Mouse (Mus musculus) MEL (cell line): ENCODE measurements around the gene Xndc1. TPM values are rescaled to one million over a fixed set of nuclear protein-coding genes. Genes with fewer than 3 reads are reported as not detected.

Experiments
- DNase-seq: peaks from one replicate; pipeline ENCODE4 v3.0.0; 2011; ENCODE audit warnings: low read depth, low spot score
- H3K27ac ChIP-seq: 2 replicates; pipeline ENCODE4 v1.5.1; 2012; ENCODE audit warnings: low read depth, mild to moderate bottlenecking, control low read depth, low read length, moderate library complexity; ENCODE audit not compliant: control insufficient read depth
- H3K27me3 ChIP-seq, 2 experiments: fragments of 150-350 bp in 1 of 2; sonication (generic) in 1 of 2; 2 replicates each; pipeline ENCODE4 v1.6.1; 2012; ENCODE audit warnings: low read length in 2 of 2, mild to moderate bottlenecking in 2 of 2, improper control_type of control experiment in 1 of 2, moderate library complexity in 1 of 2; ENCODE audit not compliant: insufficient read depth in 2 of 2, control insufficient read depth in 1 of 2
- H3K36me3 ChIP-seq, 2 experiments: 2 replicates each; pipeline ENCODE4 v1.6.1; 2012 to 2014; ENCODE audit warnings: low read length in 2 of 2, improper control_type of control experiment in 1 of 2, inconsistent platforms in 1 of 2, mild to moderate bottlenecking in 1 of 2; ENCODE audit not compliant: insufficient read depth in 2 of 2, control insufficient read depth in 1 of 2
- H3K4me1 ChIP-seq, 2 experiments: fragments of 150-350 bp in 1 of 2; sonication (generic) in 1 of 2; 2 replicates each; pipeline ENCODE4 v1.6.1; 2012; ENCODE audit warnings: low read length in 2 of 2, improper control_type of control experiment in 1 of 2, mild to moderate bottlenecking in 1 of 2; ENCODE audit not compliant: insufficient read depth in 2 of 2, control insufficient read depth in 1 of 2
- H3K4me3 ChIP-seq, 2 experiments: fragments of 150-350 bp in 1 of 2; sonication (generic) in 1 of 2; 2 replicates each; pipeline ENCODE4 v1.5.1; 2012; ENCODE audit warnings: low read depth in 2 of 2, low read length in 2 of 2, mild to moderate bottlenecking in 2 of 2, moderate library complexity in 2 of 2, control low read depth in 1 of 2, improper control_type of control experiment in 1 of 2; ENCODE audit not compliant: control insufficient read depth in 1 of 2, insufficient read depth in 1 of 2
- H3K79me2 ChIP-seq: 2 replicates; pipeline ENCODE4 v1.6.1; 2012; ENCODE audit warnings: mild to moderate bottlenecking, low read length, moderate library complexity; ENCODE audit not compliant: control insufficient read depth, poor library complexity, insufficient read depth
- H3K9ac ChIP-seq: 2 replicates; pipeline ENCODE4 v1.6.1; 2012; ENCODE audit warnings: low read depth, mild to moderate bottlenecking, control low read depth, low read length, moderate library complexity; ENCODE audit not compliant: control insufficient read depth, poor library complexity, severe bottlenecking
- H3K9me3 ChIP-seq: fragments of 150-350 bp; sonication (generic); replicated peaks from 2 replicates; pipeline ENCODE4 v1.6.1; 2012; ENCODE audit warnings: mild to moderate bottlenecking, low read length, improper control_type of control experiment, moderate library complexity; ENCODE audit not compliant: insufficient read depth
- BHLHE40 ChIP-seq: IDR thresholded peaks from 2 replicates; pipeline ENCODE4 v1.6.1; 2012; ENCODE audit warnings: low read depth, mild to moderate bottlenecking, inconsistent platforms, low read length, improper control_type of control experiment, borderline replicate concordance
- CHD1 ChIP-seq: IDR thresholded peaks from 2 replicates; pipeline ENCODE4 v1.6.1; 2012; ENCODE audit warnings: low read depth, mild to moderate bottlenecking, inconsistent platforms, low read length, improper control_type of control experiment
- CTCF ChIP-seq, 3 experiments: IDR thresholded peaks in 2 of 3; conservative IDR thresholded peaks in 1 of 3; 2 replicates each; pipeline ENCODE4 v1.5.1; 2011 to 2012; ENCODE audit warnings: low read length in 3 of 3, low read depth in 2 of 3, mild to moderate bottlenecking in 2 of 3, improper control_type of control experiment in 1 of 3, inconsistent platforms in 1 of 3, mixed read lengths in 1 of 3, moderate library complexity in 1 of 3; ENCODE audit not compliant: control insufficient read depth in 1 of 3, insufficient read depth in 1 of 3, poor library complexity in 1 of 3, severe bottlenecking in 1 of 3
- ELF1 ChIP-seq: IDR thresholded peaks from 2 replicates; pipeline ENCODE4 v1.6.1; 2014; ENCODE audit warnings: low read depth, mild to moderate bottlenecking, inconsistent platforms, low read length, improper control_type of control experiment, moderate library complexity
- EP300 ChIP-seq, 2 experiments: IDR thresholded peaks; 2 replicates each; pipeline ENCODE4 v1.6.1; 2011; ENCODE audit warnings: improper control_type of control experiment in 2 of 2, low read length in 2 of 2, low read depth in 1 of 2, mild to moderate bottlenecking in 1 of 2
- ETS1 ChIP-seq: IDR thresholded peaks from 2 replicates; pipeline ENCODE4 v1.6.1; 2012; ENCODE audit warnings: low read depth, mild to moderate bottlenecking, inconsistent platforms, low read length, improper control_type of control experiment, moderate library complexity
- GATA1 ChIP-seq: IDR thresholded peaks from 2 replicates; pipeline ENCODE4 v1.6.1; 2011; ENCODE audit warnings: low read depth, low read length, improper control_type of control experiment
- HCFC1 ChIP-seq: IDR thresholded peaks from 2 replicates; pipeline ENCODE4 v1.6.1; 2012; ENCODE audit warnings: low read depth, mild to moderate bottlenecking, inconsistent platforms, low read length, improper control_type of control experiment, moderate library complexity
- KAT2A ChIP-seq: conservative IDR thresholded peaks from 2 replicates; pipeline ENCODE4 v1.6.1; 2012; ENCODE audit warnings: low read depth, low read length, improper control_type of control experiment, inconsistent platforms
- MAX ChIP-seq: IDR thresholded peaks from 2 replicates; pipeline ENCODE4 v1.6.1; 2011; ENCODE audit warnings: low read length, improper control_type of control experiment
- MAZ ChIP-seq: IDR thresholded peaks from 2 replicates; pipeline ENCODE4 v1.6.1; 2012; ENCODE audit warnings: low read depth, mild to moderate bottlenecking, inconsistent platforms, low read length, improper control_type of control experiment
- MXI1 ChIP-seq: IDR thresholded peaks from 2 replicates; pipeline ENCODE4 v1.6.1; 2011; ENCODE audit warnings: mild to moderate bottlenecking, low read depth, low read length, improper control_type of control experiment
- MYB ChIP-seq: IDR thresholded peaks from 2 replicates; pipeline ENCODE4 v1.6.1; 2011; ENCODE audit warnings: mild to moderate bottlenecking, low read depth, low read length, improper control_type of control experiment
- MYC ChIP-seq: IDR thresholded peaks from 2 replicates; pipeline ENCODE4 v1.6.1; 2011; ENCODE audit warnings: low read depth, mild to moderate bottlenecking, low read length, improper control_type of control experiment, moderate library complexity
- POLR2A ChIP-seq, 2 experiments: IDR thresholded peaks; 2 replicates each; pipeline ENCODE4 v1.6.1; 2011 to 2012; ENCODE audit warnings: low read length in 2 of 2, mild to moderate bottlenecking in 2 of 2, control low read depth in 1 of 2, improper control_type of control experiment in 1 of 2, low read depth in 1 of 2, moderate library complexity in 1 of 2; ENCODE audit not compliant: control insufficient read depth in 1 of 2, insufficient read depth in 1 of 2, poor library complexity in 1 of 2
- POLR2AphosphoS2 ChIP-seq: IDR thresholded peaks from 2 replicates; pipeline ENCODE4 v1.6.1; 2011; ENCODE audit warnings: low read length, improper control_type of control experiment
- SMC3 ChIP-seq: IDR thresholded peaks from 2 replicates; pipeline ENCODE4 v1.6.1; 2011; ENCODE audit warnings: low read depth, low read length, improper control_type of control experiment
- TAL1 ChIP-seq: IDR thresholded peaks from 2 replicates; pipeline ENCODE4 v1.6.1; 2012; ENCODE audit warnings: mild to moderate bottlenecking, inconsistent platforms, low read length, moderate library complexity, mixed read lengths
- TBP ChIP-seq: IDR thresholded peaks from 2 replicates; pipeline ENCODE4 v1.8.0; 2011; ENCODE audit warnings: low read depth, low read length, improper control_type of control experiment
- UBTF ChIP-seq: IDR thresholded peaks from 2 replicates; pipeline ENCODE4 v1.6.1; 2012; ENCODE audit warnings: low read depth, mild to moderate bottlenecking, inconsistent platforms, low read length, improper control_type of control experiment, moderate library complexity, borderline replicate concordance; ENCODE audit not compliant: insufficient read depth
- USF2 ChIP-seq, 2 experiments: IDR thresholded peaks; 2 replicates each; pipeline ENCODE4 v1.6.1; 2011 to 2012; ENCODE audit warnings: improper control_type of control experiment in 2 of 2, low read length in 2 of 2, borderline replicate concordance in 1 of 2, inconsistent platforms in 1 of 2, low read depth in 1 of 2, mild to moderate bottlenecking in 1 of 2; ENCODE audit not compliant: insufficient read depth in 1 of 2
- ZKSCAN1 ChIP-seq: IDR thresholded peaks from 2 replicates; pipeline ENCODE4 v1.6.1; 2012; ENCODE audit warnings: low read depth, mild to moderate bottlenecking, inconsistent platforms, low read length, improper control_type of control experiment, moderate library complexity
- ZNF384 ChIP-seq: IDR thresholded peaks from 2 replicates; pipeline ENCODE4 v1.6.1; 2012; ENCODE audit warnings: low read depth, mild to moderate bottlenecking, inconsistent platforms, low read length, improper control_type of control experiment
- polyA plus RNA-seq, 2 experiments: library from polyadenylated mRNA; stranded (reverse) in 1 of 2; unstranded in 1 of 2; fragments of >175 nt in 1 of 2; fragments of >200 nt in 1 of 2; gene quantifications; 2 replicates each; pipeline versions ENCODE4 v1.2.1 to v1.2.4; 2012; ENCODE audit warnings: low replicate concordance in 2 of 2, low read depth in 1 of 2; ENCODE audit not compliant: insufficient read length in 2 of 2, insufficient read depth in 1 of 2, missing spikeins in 1 of 2
- total RNA-seq: library from RNA; depleted of rRNA; stranded (reverse); fragments of 300-350 nt; gene quantifications from 2 replicates; pipeline ENCODE4 v1.2.3, GENCODE M21; 2012; rRNA removed

Gene Xndc1
- total and polyA plus RNA-seq, 3 experiments: 16.6 to 30.0 TPM; not detected in 1

- H3K27ac ChIP-seq: no peak overlapping the region
- H3K9me3 ChIP-seq: no peaks in the 10 kb centered on the region
- no peak for DNase-seq
- H3K4me1 ChIP-seq: no peaks in the 10 kb centered on the region
- no peak for TF ChIP-seq ZNF384
- TF ChIP-seq MYC: no peak
- TF ChIP-seq KAT2A: no peak
- TF ChIP-seq MYB: no peak
- TF ChIP-seq MAZ: no peak
- TF ChIP-seq ELF1: no peak
- no peak for TF ChIP-seq SMC3
- no peak for TF ChIP-seq USF2 (IDR thresholded peaks at IDR 0.05; ENCODE audit: borderline replicate concordance in 1 of 2, insufficient read depth in 1 of 2, low read depth in 1 of 2, low read length in 2 of 2)
- H3K27me3 ChIP-seq: no peaks in the 10 kb centered on the region; a peak in 1 of 4 replicates
- H3K79me2 ChIP-seq: no peaks in the 10 kb centered on the region
- H3K9ac ChIP-seq: no peak overlapping the region
- H3K36me3 ChIP-seq: peaks cover 0 to 23% of the 10 kb centered on the region in 2 experiments; a peak in 2 of 4 replicates
- H3K4me3 ChIP-seq: no peak overlapping the region
Measured at GRCm38 (mm10) chr7:102120326-102120725, 55.0 kb downstream of the Xndc1 start.

GRCm38 (mm10) chr7:102132395-102132794, 67.1 kb downstream of the Xndc1 start:
- no peak overlapping the region for H3K9ac ChIP-seq
- no peaks in the 10 kb centered on the region for H3K79me2 ChIP-seq
- H3K9me3 ChIP-seq: no peaks in the 10 kb centered on the region
- no peak overlapping the region for H3K27ac ChIP-seq
- no peak for DNase-seq
- TF ChIP-seq ETS1 (no peak), ZNF384 (no peak), UBTF (no peak), EP300 (IDR thresholded peaks at IDR 0.05; ENCODE audit: low read depth in 1 of 2, low read length in 2 of 2) (no peak), ZKSCAN1 (no peak), MYB (no peak), TBP (no peak), MAX (no peak), MXI1 (no peak), POLR2A (IDR thresholded peaks at IDR 0.05; ENCODE audit: control insufficient read depth in 1 of 2, insufficient read depth in 1 of 2, low read depth in 1 of 2, low read length in 2 of 2, poor library complexity in 1 of 2) (no peak), BHLHE40 (no peak), TAL1 (no peak), GATA1 (no peak), HCFC1 (no peak), POLR2AphosphoS2 (no peak), CTCF (IDR thresholded peaks at IDR 0.05 in 2 of 3, conservative IDR thresholded peaks at IDR 0.05 in 1 of 3; ENCODE audit: control insufficient read depth in 1 of 3, insufficient read depth in 1 of 3, low read depth in 2 of 3, low read length in 3 of 3, poor library complexity in 1 of 3, severe bottlenecking in 1 of 3) (no peak), CHD1 (no peak)
- TF ChIP-seq, all 39 proteins: peak for 0
- no peaks in the 10 kb centered on the region for H3K27me3 ChIP-seq
- no peaks in the 10 kb centered on the region for H3K4me1 ChIP-seq
- no peak overlapping the region for H3K4me3 ChIP-seq
- peaks cover 0 to 64% of the 10 kb centered on the region in 2 experiments; a peak in 2 of 4 replicates for H3K36me3 ChIP-seq

Other genes with a start within 250 kb of the Xndc1 start
- gene Phox2a, start 247.2 kb upstream of the Xndc1 start, total RNA-seq: not detected in 2 replicates
- gene Phox2a, start 247.2 kb upstream of the Xndc1 start, polyA plus RNA-seq: not detected
- gene Inppl1, start 227.3 kb upstream of the Xndc1 start, total RNA-seq: 9.5 and 11.7 TPM in 2 replicates
- gene Inppl1, start 227.3 kb upstream of the Xndc1 start, polyA plus RNA-seq: 10 to 100 TPM in 1 of 2 experiments, not detected in 1; 31.3 TPM
- gene Folr2, start 208.3 kb upstream of the Xndc1 start, total RNA-seq: not detected in 2 replicates
- gene Folr2, start 208.3 kb upstream of the Xndc1 start, polyA plus RNA-seq: not detected
- gene Anapc15, start 201.8 kb upstream of the Xndc1 start, total RNA-seq: 68.7 and 73.3 TPM in 2 replicates
- gene Anapc15, start 201.8 kb upstream of the Xndc1 start, polyA plus RNA-seq: 100 to 1,000 TPM in 1 of 2 experiments, not detected in 1; 103 TPM
- 0.12 TPM in 1 of 2 replicates, not detected in the other for gene Folr1, start 194.7 kb upstream of the Xndc1 start, total RNA-seq
- under 1 TPM in 1 of 2 experiments, not detected in 1; 0.07 TPM for gene Folr1, start 194.7 kb upstream of the Xndc1 start, polyA plus RNA-seq
- gene Lamtor1, start 159.6 kb upstream of the Xndc1 start, total RNA-seq: 70.5 and 79.5 TPM in 2 replicates
- 100 to 1,000 TPM in 1 of 2 experiments, not detected in 1; 115 TPM for gene Lamtor1, start 159.6 kb upstream of the Xndc1 start, polyA plus RNA-seq
- gene Tomt, start 159.2 kb upstream of the Xndc1 start, total RNA-seq: 0.78 and 1.3 TPM in 2 replicates
- under 1 TPM in 1 of 2 experiments, not detected in 1; 0.82 TPM for gene Tomt, start 159.2 kb upstream of the Xndc1 start, polyA plus RNA-seq
- 13.6 and 14.8 TPM in 2 replicates for gene Lrrc51, start 131.6 kb upstream of the Xndc1 start, total RNA-seq
- 10 to 100 TPM in 1 of 2 experiments, not detected in 1; 30.8 TPM for gene Lrrc51, start 131.6 kb upstream of the Xndc1 start, polyA plus RNA-seq
- gene Numa1, start 131.4 kb upstream of the Xndc1 start, total RNA-seq: 48.7 and 54.5 TPM in 2 replicates
- 10 to 100 TPM; 50.0 to 91.2 TPM for gene Numa1, start 131.4 kb upstream of the Xndc1 start, polyA plus RNA-seq
- 0.95 and 1.0 TPM in 2 replicates for gene Il18bp, start 46.8 kb upstream of the Xndc1 start, total RNA-seq
- 1 to 10 TPM in 1 of 2 experiments, not detected in 1; 1.8 TPM for gene Il18bp, start 46.8 kb upstream of the Xndc1 start, polyA plus RNA-seq
- 17.3 and 18.5 TPM in 2 replicates for gene Rnf121, start within 50 bp of the Xndc1 start, total RNA-seq
- 10 to 100 TPM in 1 of 2 experiments, not detected in 1; 16.0 TPM for gene Rnf121, start within 50 bp of the Xndc1 start, polyA plus RNA-seq
- 0.08 and 0.13 TPM in 2 replicates for gene Xntrpc, start 202 bp downstream of the Xndc1 start, total RNA-seq
- gene Xntrpc, start 202 bp downstream of the Xndc1 start, polyA plus RNA-seq: under 1 TPM in 1 of 2 experiments, not detected in 1; 0.14 TPM
- gene Trpc2, start 17.6 kb downstream of the Xndc1 start, total RNA-seq: not detected in 2 replicates
- gene Trpc2, start 17.6 kb downstream of the Xndc1 start, polyA plus RNA-seq: not detected
- gene Art1, start 36.2 kb downstream of the Xndc1 start, total RNA-seq: not detected in 2 replicates
- not detected for gene Art1, start 36.2 kb downstream of the Xndc1 start, polyA plus RNA-seq
- not detected in 2 replicates for gene Art5, start 44.0 kb downstream of the Xndc1 start, total RNA-seq
- under 1 TPM in 1 of 2 experiments, not detected in 1; 0.04 TPM for gene Art5, start 44.0 kb downstream of the Xndc1 start, polyA plus RNA-seq
- not detected in 2 replicates for gene Chrna10, start 51.3 kb downstream of the Xndc1 start, total RNA-seq
- not detected for gene Chrna10, start 51.3 kb downstream of the Xndc1 start, polyA plus RNA-seq
- 25.9 and 31.7 TPM in 2 replicates for gene Nup98, start 144.7 kb downstream of the Xndc1 start, total RNA-seq
- 100 to 1,000 TPM in 1 of 2 experiments, 10 to 100 TPM in 1; 45.2 to 195 TPM for gene Nup98, start 144.7 kb downstream of the Xndc1 start, polyA plus RNA-seq
- 21.1 and 29.2 TPM in 2 replicates for gene Pgap2, start 144.7 kb downstream of the Xndc1 start, total RNA-seq
- gene Pgap2, start 144.7 kb downstream of the Xndc1 start, polyA plus RNA-seq: 10 to 100 TPM in 1 of 2 experiments, not detected in 1; 91.1 TPM
- gene Rhog, start 190.5 kb downstream of the Xndc1 start, total RNA-seq: 24.1 and 33.3 TPM in 2 replicates
- gene Rhog, start 190.5 kb downstream of the Xndc1 start, polyA plus RNA-seq: 100 to 1,000 TPM; 347 to 425 TPM
- gene Stim1, start 202.3 kb downstream of the Xndc1 start, total RNA-seq: 26.1 and 28.2 TPM in 2 replicates
- 10 to 100 TPM in 1 of 2 experiments, not detected in 1; 65.0 TPM for gene Stim1, start 202.3 kb downstream of the Xndc1 start, polyA plus RNA-seq